Mouse (Mus musculus) cerebellum, adult 2 months (tissue): ENCODE measurements around the gene Atg9b. TPM values are rescaled to one million over a fixed set of nuclear protein-coding genes. Genes with fewer than 3 reads are reported as not detected.

ENCODE experiments used
- DNase-seq, 2 experiments: peaks; one replicate each; pipeline ENCODE4 v3.0.0; 2021
- H3K27ac ChIP-seq: fragments of 200-500 bp; 2 replicates; pipeline ENCODE4 v1.5.1; 2012; ENCODE audit warnings: low read length, control low read depth, inconsistent platforms; ENCODE audit not compliant: insufficient read depth
- H3K27me3 ChIP-seq: fragments of 200-500 bp; 2 replicates; pipeline ENCODE4 v1.6.1; 2012; ENCODE audit warnings: inconsistent platforms, mild to moderate bottlenecking, low read length, moderate library complexity; ENCODE audit not compliant: control insufficient read depth, insufficient read depth
- H3K4me1 ChIP-seq: fragments of 200-500 bp; 2 replicates; pipeline ENCODE4 v1.6.1; 2011; ENCODE audit warnings: low read length; ENCODE audit not compliant: control insufficient read depth, insufficient read depth
- H3K4me3 ChIP-seq: fragments of 200-500 bp; replicated peaks from 2 replicates; pipeline ENCODE3; 2011; ENCODE audit warnings: mild to moderate bottlenecking, low read depth, low read length, control low read depth; ENCODE audit not compliant: insufficient read depth
- CTCF ChIP-seq: fragments of 200-500 bp; IDR thresholded peaks from 2 replicates; pipeline ENCODE4 v1.5.1; 2011; ENCODE audit warnings: low read depth, mild to moderate bottlenecking, control low read depth, low read length, moderate library complexity, borderline replicate concordance; ENCODE audit not compliant: insufficient read depth
- POLR2A ChIP-seq: fragments of 200-500 bp; IDR thresholded peaks from 2 replicates; pipeline ENCODE4 v1.6.1; 2011; ENCODE audit warnings: low read length, control low read depth, borderline replicate concordance; ENCODE audit not compliant: insufficient read depth
- WGBS: fragments of 180-500 bp; shearing (Covaris S2); methylation state at CpG from one replicate; pipeline ENCODE4 v1.1.7; 2018; 5-methylcytosine and 5-hydroxymethylcytosine counted together
- polyA plus RNA-seq: library from polyadenylated mRNA; depleted of rRNA; stranded (reverse); fragments of >200 nt; gene quantifications from 2 replicates; pipeline ENCODE4 v1.2.3, GENCODE M21; 2012

Gene Atg9b
- polyA plus RNA-seq, 1 experiment: 4.1 TPM

GRCm38 (mm10) chr5:24363467-24363866 is 28.5 kb downstream of the Atg9b start:
- Histone ChIP-seq H3K4me1 (no peaks in the 10 kb centered on the region), H3K27ac (no peak overlapping the region), H3K4me3 (no peak overlapping the region), H3K27me3 (no peaks in the 10 kb centered on the region)
- TF ChIP-seq POLR2A: no peak
- no peak for TF ChIP-seq CTCF
- no peak for DNase-seq
- WGBS: 79% methylated on average over 2 of the region's 2 CpGs

- WGBS: 4% methylated on average over 7 of the region's 7 CpGs
- DNase-seq: peak; percentile 80 to 88
- H3K4me3 ChIP-seq: no peak overlapping the region
- H3K27me3 ChIP-seq: no peaks in the 10 kb centered on the region
- peak; percentile 93 for TF ChIP-seq CTCF
- TF ChIP-seq POLR2A: no peak
- H3K4me1 ChIP-seq: 0 out of 2 replicates have a peak, but pooled peaks cover 3% of the 10 kb centered on the region
- H3K27ac ChIP-seq: no peak overlapping the region
These were observed 31.0 kb downstream of the Atg9b start for GRCm38 (mm10) chr5:24360792-24361454.

- no peak for TF ChIP-seq POLR2A
- peak; percentile 22; the same call in 1 of the 2 replicates for TF ChIP-seq CTCF
- no peaks in the 10 kb centered on the region for H3K27me3 ChIP-seq
- no peak overlapping the region for H3K4me3 ChIP-seq
- DNase-seq: peak in 1 of 2 experiments; percentile 22
- H3K27ac ChIP-seq: no peak overlapping the region
- 0 out of 2 replicates have a peak, but pooled peaks cover 3% of the 10 kb centered on the region for H3K4me1 ChIP-seq
- 32% methylated on average over 7 of the region's 7 CpGs for WGBS
These were observed 34.5 kb downstream of the Atg9b start for GRCm38 (mm10) chr5:24357461-24357860.

GRCm38 (mm10) chr5:24356764-24357163 is 35.2 kb downstream of the Atg9b start:
- 0 out of 2 replicates have a peak, but pooled peaks cover 3% of the 10 kb centered on the region for H3K4me1 ChIP-seq
- no peak for DNase-seq
- H3K27me3 ChIP-seq: no peaks in the 10 kb centered on the region
- TF ChIP-seq POLR2A (no peak), CTCF (no peak)
- no peak overlapping the region for H3K27ac ChIP-seq
- no peak overlapping the region for H3K4me3 ChIP-seq
- 35% methylated on average over 4 of the region's 4 CpGs for WGBS

GRCm38 (mm10) chr5:24353327-24353726 is 38.6 kb downstream of the Atg9b start:
- WGBS: 80% methylated on average over 4 of the region's 4 CpGs
- TF ChIP-seq POLR2A (no peak), CTCF (no peak)

GRCm38 (mm10) chr5:24352251-24352859 is 39.6 kb downstream of the Atg9b start:
- TF ChIP-seq POLR2A: no peak
- TF ChIP-seq CTCF: no peak
- Histone ChIP-seq H3K4me3 (peak overlapping the region; percentile 85), H3K4me1 (peaks cover 18% of the 10 kb centered on the region), H3K27me3 (no peaks in the 10 kb centered on the region), H3K27ac (peak overlapping the region; percentile 67; the same call in 1 of the 2 replicates)
- WGBS: 23% methylated on average over 24 of the region's 24 CpGs
- peak in 1 of 2 experiments; percentile 44 for DNase-seq

More at GRCm38 (mm10) chr5:24353327-24353726, 38.6 kb downstream of the Atg9b start:
- Histone ChIP-seq H3K4me1 (peaks cover 18% of the 10 kb centered on the region), H3K27me3 (no peaks in the 10 kb centered on the region), H3K27ac (no peak overlapping the region), H3K4me3 (no peak overlapping the region)
- DNase-seq: no peak

- TF ChIP-seq POLR2A: peak; percentile 66; the same call in 1 of the 2 replicates
- no peak for TF ChIP-seq CTCF
- H3K27me3 ChIP-seq: no peaks in the 10 kb centered on the region
- H3K4me3 ChIP-seq: peak overlapping the region; percentile 85
- 1% methylated on average over 40 of the region's 41 CpGs for WGBS
- DNase-seq: peak; percentile 89 to 91
- peaks cover 16% of the 10 kb centered on the region for H3K4me1 ChIP-seq
- peak overlapping the region; percentile 67 for H3K27ac ChIP-seq
These were observed 40.2 kb downstream of the Atg9b start for GRCm38 (mm10) chr5:24351701-24352171.

- WGBS: 1% methylated on average over 42 of the region's 53 CpGs
- Histone ChIP-seq H3K27ac (peak within 1 kb of the TSS; percentile 67), H3K27me3 (no peaks in the 10 kb centered on the region), H3K4me3 (peak within 1 kb of the TSS; percentile 85), H3K4me1 (peaks cover 16% of the 10 kb centered on the region)
- TF ChIP-seq CTCF (no peak), POLR2A (no peak)
- no peak for DNase-seq
These were observed 40.7 kb downstream of the Atg9b start, which contains the start of gene Kcnh2 for GRCm38 (mm10) chr5:24351278-24351677. TSS of gene Kcnh2 (minus strand) at chr5:24351604.
